10 mouse cellular contexts compared by ENCODE assay signal in genomic region chr6:114988619-114988980, GRCm38 (mm10). TPM values are rescaled to one million over a fixed set of nuclear protein-coding genes. Genes with fewer than 3 reads are reported as not detected.
DNase-seq lines count a peak whose midpoint lies in the region; ATAC-seq and TF ChIP-seq lines count a peak whose summit lies in the region.
"Had no signal": no experiment of that assay in that cellular context is flagged by ENCODE, and none has a peak within 500 bp of the region (broad histone marks: within the 10 kb centered on the region; RNA-seq: fewer than 3 reads in every experiment).

No protein-coding gene starts in this region.

- H3K4me1 ChIP-seq in heart, embryonic 10.5 days = no peaks in the 10 kb centered on the region
- no peaks in the 10 kb centered on the region for H3K4me1 ChIP-seq in heart, adult 2 months (ENCODE audit: control insufficient read depth, insufficient read depth, low read length)
- H3K4me1 ChIP-seq in limb, embryonic 13.5 days = peaks cover 53% of the 10 kb centered on the region
- no peaks in the 10 kb centered on the region; the same call in 1 of the 2 replicates for H3K4me1 ChIP-seq in stomach, embryonic 14.5 days (ENCODE audit: control insufficient read depth, insufficient read depth, low read length)
- H3K4me1 ChIP-seq in thymus, adult 2 months (replicated peaks; ENCODE audit: control insufficient read depth, insufficient read depth, low read length) = no peaks in the 10 kb centered on the region; the same call in 1 of the 2 replicates
- peaks cover 5% of the 10 kb centered on the region; the same call in 1 of the 2 replicates for H3K4me1 ChIP-seq in hindbrain, embryonic 12.5 days

- H3K4me3 ChIP-seq in heart, embryonic 10.5 days = no peak overlapping the region
- no peak overlapping the region for H3K4me3 ChIP-seq in heart, adult 2 months
- no peak overlapping the region for H3K4me3 ChIP-seq in limb, embryonic 13.5 days
- H3K4me3 ChIP-seq in stomach, embryonic 14.5 days (ENCODE audit: low read depth, low read length) = no peak overlapping the region
- H3K4me3 ChIP-seq in thymus, adult 2 months (ENCODE audit: control insufficient read depth, insufficient read depth, low read length) = no peak overlapping the region
- no peak overlapping the region for H3K4me3 ChIP-seq in hindbrain, embryonic 12.5 days

- TF ChIP-seq EP300 in heart, adult 2 months (IDR thresholded peaks at IDR 0.05; ENCODE audit: insufficient read depth, low read depth, low read length) = no peak

- TF ChIP-seq CTCF in heart, adult 2 months (IDR thresholded peaks at IDR 0.05) = no peak
- TF ChIP-seq CTCF in thymus, adult 2 months (IDR thresholded peaks at IDR 0.05; ENCODE audit: borderline replicate concordance, control insufficient read depth, extremely low read depth, insufficient read depth, low read length, poor library complexity) = no peak

- peak overlapping the region; percentile 4; the same call in 1 of the 2 replicates for H3K27ac ChIP-seq in heart, embryonic 10.5 days
- no peak overlapping the region for H3K27ac ChIP-seq in heart, adult 2 months
- H3K27ac ChIP-seq in limb, embryonic 13.5 days = peak overlapping the region; percentile 74
- peak overlapping the region; percentile 88 for H3K27ac ChIP-seq in stomach, embryonic 14.5 days (ENCODE audit: low read length)
- no peak overlapping the region for H3K27ac ChIP-seq in thymus, adult 2 months (ENCODE audit: control insufficient read depth, insufficient read depth, low read length)
- no peak overlapping the region for H3K27ac ChIP-seq in hindbrain, embryonic 12.5 days

- no peak overlapping the region for H3K9ac ChIP-seq in heart, adult 2 months (ENCODE audit: low read depth, low read length)
- H3K9ac ChIP-seq in limb, embryonic 13.5 days = no peak overlapping the region
- no peak overlapping the region for H3K9ac ChIP-seq in stomach, embryonic 14.5 days (replicated peaks; ENCODE audit: low read depth, low read length)
- H3K9ac ChIP-seq in hindbrain, embryonic 12.5 days = no peak overlapping the region

- DNase-seq in heart, embryonic 10.5 days (ENCODE audit: low spot score) = no peak
- no peak for DNase-seq in heart, adult 2 months
- no peak for DNase-seq in cerebellum, adult 9-10 months
- no peak for DNase-seq in thymus, adult 2 months
- DNase-seq: heart, postnatal 4 days; thymus, postnatal 36 days had no signal

- H3K36me3 ChIP-seq in heart, embryonic 10.5 days = no peaks in the 10 kb centered on the region
- H3K36me3 ChIP-seq in heart, adult 2 months (ENCODE audit: control insufficient read depth, insufficient read depth, low read length) = no peaks in the 10 kb centered on the region
- H3K36me3 ChIP-seq in limb, embryonic 13.5 days = no peaks in the 10 kb centered on the region
- H3K36me3 ChIP-seq in stomach, embryonic 14.5 days (ENCODE audit: control insufficient read depth, insufficient read depth, low read length) = no peaks in the 10 kb centered on the region
- H3K36me3 ChIP-seq in thymus, adult 2 months (ENCODE audit: control insufficient read depth, insufficient read depth, low read length) = no peaks in the 10 kb centered on the region
- H3K36me3 ChIP-seq in hindbrain, embryonic 12.5 days = no peaks in the 10 kb centered on the region

- ATAC-seq in hematopoietic stem cell, adult 5-6 weeks (replicated peaks in 1 of 2; ENCODE audit: insufficient read depth in 1 of 2, low FRiP score in 2 of 2, low TSS enrichment in 1 of 2, low read depth in 1 of 2, poor library complexity in 2 of 2, severe bottlenecking in 2 of 2) = peak; percentile 77 to 85
- ATAC-seq in limb, embryonic 13.5 days (ENCODE audit: low FRiP score, low read depth) = peak; percentile 12; the same call in 1 of the 2 replicates
- peak; percentile 47; the same call in 1 of the 2 replicates for ATAC-seq in stomach, embryonic 14.5 days (ENCODE audit: insufficient number of reproducible peaks, insufficient read depth, low FRiP score, low read depth)
- ATAC-seq in hindbrain, embryonic 12.5 days (ENCODE audit: low FRiP score) = no peak

- 67% methylated on average over 3 of the region's 3 CpGs for WGBS in heart, embryonic 10.5 days
- WGBS in heart, adult 2 months = 50% methylated on average over 3 of the region's 3 CpGs
- 53% methylated on average over 3 of the region's 3 CpGs for WGBS in limb, embryonic 13.5 days
- 64% methylated on average over 3 of the region's 3 CpGs for WGBS in stomach, embryonic 14.5 days
- 25% methylated on average over 3 of the region's 3 CpGs for WGBS in thymus, adult 2 months
- WGBS in hindbrain, embryonic 12.5 days = 68% methylated on average over 3 of the region's 3 CpGs

- no peaks in the 10 kb centered on the region for H3K79me2 ChIP-seq in heart, adult 2 months (replicated peaks; ENCODE audit: control insufficient read depth, insufficient read depth, low read length)

- no peaks in the 10 kb centered on the region for H3K27me3 ChIP-seq in heart, embryonic 10.5 days (ENCODE audit: insufficient read depth, poor library complexity, severe bottlenecking)
- H3K27me3 ChIP-seq in heart, adult 2 months (ENCODE audit: control insufficient read depth, insufficient read depth, low read length) = no peaks in the 10 kb centered on the region
- no peaks in the 10 kb centered on the region for H3K27me3 ChIP-seq in limb, embryonic 13.5 days
- no peaks in the 10 kb centered on the region for H3K27me3 ChIP-seq in stomach, embryonic 14.5 days (ENCODE audit: control insufficient read depth, insufficient read depth, low read length)
- H3K27me3 ChIP-seq in thymus, adult 2 months (ENCODE audit: control insufficient read depth, insufficient read depth, low read length) = no peaks in the 10 kb centered on the region
- H3K27me3 ChIP-seq in hindbrain, embryonic 12.5 days = no peaks in the 10 kb centered on the region

- no peak overlapping the region for H3K4me2 ChIP-seq in limb, embryonic 13.5 days (replicated peaks)
- H3K4me2 ChIP-seq in stomach, embryonic 14.5 days (replicated peaks; ENCODE audit: low read depth, low read length) = no peak overlapping the region
- H3K4me2 ChIP-seq in hindbrain, embryonic 12.5 days (replicated peaks) = no peak overlapping the region

- no peaks in the 10 kb centered on the region for H3K9me3 ChIP-seq in heart, embryonic 10.5 days
- H3K9me3 ChIP-seq in limb, embryonic 13.5 days = no peaks in the 10 kb centered on the region
- no peaks in the 10 kb centered on the region for H3K9me3 ChIP-seq in stomach, embryonic 14.5 days (ENCODE audit: control insufficient read depth, low read depth, low read length)
- no peaks in the 10 kb centered on the region for H3K9me3 ChIP-seq in hindbrain, embryonic 12.5 days (replicated peaks)

- no peak for TF ChIP-seq POLR2A in heart, adult 2 months (IDR thresholded peaks at IDR 0.05; ENCODE audit: insufficient read depth, low read depth, low read length)
- no peak for TF ChIP-seq POLR2A in thymus, adult 2 months (IDR thresholded peaks at IDR 0.05; ENCODE audit: control insufficient read depth, extremely low read depth, insufficient read depth, low read length, poor library complexity)

- intact Hi-C loops in heart, adult 2 months (cut with DNase I) = no loop called here

RNA-seq across cellular contexts. Expression of gene Vgll4, which starts 18.8 kb away (rescaled TPM):
- polyA plus RNA-seq in heart, embryonic 10.5 days (2016; fragmentation: Nextera tagmentation; extraction: Ambion mirVana) = 58.5 and 76.8 TPM in 2 replicates
- 10 to 100 TPM; 23.5 to 24.7 TPM for total RNA-seq in heart, adult 2 months (2021)
- 22.3 and 24.2 TPM in 2 replicates for polyA plus RNA-seq in heart, adult 2 months (2012; rRNA removed)
- total RNA-seq in hematopoietic stem cell, adult 5-6 weeks (2017) = 74.5 and 80.5 TPM in 2 replicates
- polyA plus RNA-seq in limb, embryonic 13.5 days (2015; fragmentation: Nextera tagmentation; extraction: Ambion mirVana) = 154 and 156 TPM in 2 replicates
- 82.0 and 84.9 TPM in 2 replicates for polyA plus RNA-seq in stomach, embryonic 14.5 days (2014; fragmentation: Nextera tagmentation; extraction: Ambion mirVana)
- 107 and 108 TPM in 2 replicates for polyA plus RNA-seq in thymus, adult 2 months (2012; rRNA removed)
- 94.2 and 94.3 TPM in 2 replicates for polyA plus RNA-seq in hindbrain, embryonic 12.5 days (2016; fragmentation: Nextera tagmentation; extraction: Ambion mirVana)

RNA-seq across cellular contexts. Expression of gene Tamm41, which starts 49.1 kb away (rescaled TPM):
- polyA plus RNA-seq in heart, embryonic 10.5 days (2016; fragmentation: Nextera tagmentation; extraction: Ambion mirVana) = 51.9 and 70.3 TPM in 2 replicates
- 10 to 100 TPM; 11.3 to 12.8 TPM for total RNA-seq in heart, adult 2 months (2021)
- polyA plus RNA-seq in heart, adult 2 months (2012; rRNA removed) = 12.9 and 13.9 TPM in 2 replicates
- 31.2 and 53.1 TPM in 2 replicates for total RNA-seq in hematopoietic stem cell, adult 5-6 weeks (2017)
- polyA plus RNA-seq in limb, embryonic 13.5 days (2015; fragmentation: Nextera tagmentation; extraction: Ambion mirVana) = 68.9 and 74.8 TPM in 2 replicates
- polyA plus RNA-seq in stomach, embryonic 14.5 days (2014; fragmentation: Nextera tagmentation; extraction: Ambion mirVana) = 56.5 and 58.4 TPM in 2 replicates
- 42.8 and 48.2 TPM in 2 replicates for polyA plus RNA-seq in thymus, adult 2 months (2012; rRNA removed)
- 54.5 and 57.7 TPM in 2 replicates for polyA plus RNA-seq in hindbrain, embryonic 12.5 days (2016; fragmentation: Nextera tagmentation; extraction: Ambion mirVana)

Comparison
In these comparisons a context has a peak if more than half of its experiments do, and no peak if none do; other contexts are left out.
1. H3K27ac ChIP-seq: peak in heart, embryonic 10.5 days (single experiment), limb, embryonic 13.5 days (single experiment) and stomach, embryonic 14.5 days (single experiment); none in heart, adult 2 months (single experiment), thymus, adult 2 months (single experiment) and hindbrain, embryonic 12.5 days (single experiment).